ENCODE assay signal across 11 mouse cellular contexts in genomic region chr7:28816201-28816600, GRCm38 (mm10). TPM values are rescaled to one million over a fixed set of nuclear protein-coding genes. Genes with fewer than 3 reads are reported as not detected.
DNase-seq lines count a peak whose midpoint lies in the region; ATAC-seq and TF ChIP-seq lines count a peak whose summit lies in the region.
"Had no signal": no experiment of that assay in that cellular context is flagged by ENCODE, and none has a peak within 500 bp of the region (broad histone marks: within the 10 kb centered on the region; RNA-seq: fewer than 3 reads in every experiment).

No protein-coding gene starts in this region.

- no peak for ATAC-seq in embryonic facial prominence, embryonic 11.5 days (replicated peaks; ENCODE audit: insufficient number of reproducible peaks, low FRiP score, low TSS enrichment, low read depth)
- no peak for ATAC-seq in limb, embryonic 13.5 days (ENCODE audit: low FRiP score, low read depth)
- no peak for ATAC-seq in heart, postnatal 0 days (ENCODE audit: insufficient read depth, low read depth)

- DNase-seq in embryonic facial prominence, embryonic 11.5 days (ENCODE audit: low spot score), result no peak
- DNase-seq in embryonic facial prominence, embryonic 10.5 days (ENCODE audit: low spot score), result no peak
- DNase-seq in limb, embryonic 10.5 days (ENCODE audit: low spot score), result no peak
- DNase-seq in CH12.LX (ENCODE audit: extremely low read depth), result peak; percentile 89
- DNase-seq in heart, postnatal 0 days (ENCODE audit: low spot score), result no peak
- DNase-seq in frontal cortex, postnatal 36 days (ENCODE audit: low spot score in 2 of 2), result no peak
- DNase-seq in adrenal gland, adult 8-10 months, result no peak
- DNase-seq: cerebellum, adult 8-10 months; kidney, postnatal 10 days; lung, postnatal 4 days had no signal

- no peak for TF ChIP-seq RAD21 in CH12.LX (IDR thresholded peaks at IDR 0.05; ENCODE audit: low read depth, low read length)

- H3K4me3 ChIP-seq in embryonic facial prominence, embryonic 11.5 days (ENCODE audit: low read depth, low read length), result 0 out of 2 replicates have a peak overlapping the region, but pooled peaks have one; percentile 0
- no peak overlapping the region for H3K4me3 ChIP-seq in embryonic facial prominence, embryonic 10.5 days
- no peak overlapping the region for H3K4me3 ChIP-seq in limb, embryonic 13.5 days
- H3K4me3 ChIP-seq in limb, embryonic 10.5 days, result no peak overlapping the region
- H3K4me3 ChIP-seq in CH12.LX (replicated peaks in 1 of 3; ENCODE audit: low read depth in 2 of 3, low read length in 2 of 3, poor library complexity in 1 of 3), result peak overlapping the region in 2 of 3 experiments; percentile 6 to 49
- no peak overlapping the region for H3K4me3 ChIP-seq in heart, postnatal 0 days (ENCODE audit: low read depth, low read length)

- peaks cover 45% of the 10 kb centered on the region for H3K36me3 ChIP-seq in embryonic facial prominence, embryonic 11.5 days (replicated peaks; ENCODE audit: control insufficient read depth, insufficient read depth, low read depth, low read length)
- H3K36me3 ChIP-seq in embryonic facial prominence, embryonic 10.5 days (replicated peaks), result peaks cover 95% of the 10 kb centered on the region
- H3K36me3 ChIP-seq in limb, embryonic 13.5 days, result peaks cover 93% of the 10 kb centered on the region
- H3K36me3 ChIP-seq in limb, embryonic 10.5 days, result peaks cover 95% of the 10 kb centered on the region
- H3K36me3 ChIP-seq in CH12.LX (replicated peaks in 1 of 2; ENCODE audit: control insufficient read depth in 1 of 2, insufficient read depth in 1 of 2, low read length in 1 of 2), result peaks cover 87 to 92% of the 10 kb centered on the region in 2 experiments
- peaks cover 93% of the 10 kb centered on the region for H3K36me3 ChIP-seq in heart, postnatal 0 days (replicated peaks; ENCODE audit: control insufficient read depth, insufficient read depth, low read length)

- no peaks in the 10 kb centered on the region for H3K9me3 ChIP-seq in embryonic facial prominence, embryonic 11.5 days (replicated peaks; ENCODE audit: control insufficient read depth, low read length)
- no peaks in the 10 kb centered on the region for H3K9me3 ChIP-seq in embryonic facial prominence, embryonic 10.5 days
- no peaks in the 10 kb centered on the region for H3K9me3 ChIP-seq in limb, embryonic 13.5 days
- no peaks in the 10 kb centered on the region for H3K9me3 ChIP-seq in limb, embryonic 10.5 days (replicated peaks)
- H3K9me3 ChIP-seq in CH12.LX (replicated peaks; ENCODE audit: low read length), result no peaks in the 10 kb centered on the region
- no peaks in the 10 kb centered on the region for H3K9me3 ChIP-seq in heart, postnatal 0 days (replicated peaks; ENCODE audit: control insufficient read depth, low read length)

- H3K79me2 ChIP-seq in CH12.LX (replicated peaks; ENCODE audit: control insufficient read depth, extremely low read depth, insufficient read depth, poor library complexity, severe bottlenecking), result peaks cover 78% of the 10 kb centered on the region

- in situ Hi-C loops in CH12.LX (cut with MboI; ENCODE audit: low pct_ligation_motif_present, low pct_unique_long_range_greater_than_20kb, low sequenced_read_pairs), result no loop called here

- dilution Hi-C loops in CH12.LX (cut with MboI; ENCODE audit: extremely low pct_ligation_motif_present, extremely low pct_unique_long_range_greater_than_20kb, low sequenced_read_pairs), result no loop called here

- H3K4me2 ChIP-seq in embryonic facial prominence, embryonic 11.5 days (ENCODE audit: low read depth, low read length), result no peak overlapping the region
- H3K4me2 ChIP-seq in limb, embryonic 13.5 days (replicated peaks), result no peak overlapping the region
- H3K4me2 ChIP-seq in CH12.LX (ENCODE audit: insufficient read depth, low read depth, poor library complexity, severe bottlenecking), result peak overlapping the region; percentile 11; the same call in 1 of the 2 replicates
- H3K4me2 ChIP-seq in heart, postnatal 0 days (ENCODE audit: low read depth, low read length), result no peak overlapping the region

- TF ChIP-seq POLR2A in CH12.LX (IDR thresholded peaks at IDR 0.05; ENCODE audit: low read depth, low read length), result peak; percentile 49

- peaks cover 4% of the 10 kb centered on the region for H3K4me1 ChIP-seq in embryonic facial prominence, embryonic 11.5 days (ENCODE audit: control insufficient read depth, insufficient read depth, low read length)
- peaks cover 88% of the 10 kb centered on the region for H3K4me1 ChIP-seq in embryonic facial prominence, embryonic 10.5 days
- H3K4me1 ChIP-seq in limb, embryonic 13.5 days, result peaks cover 64% of the 10 kb centered on the region
- H3K4me1 ChIP-seq in limb, embryonic 10.5 days, result peaks cover 50% of the 10 kb centered on the region
- peaks cover 29 to 86% of the 10 kb centered on the region in 2 experiments for H3K4me1 ChIP-seq in CH12.LX (ENCODE audit: control insufficient read depth in 1 of 2, insufficient read depth in 2 of 2)
- peaks cover 32% of the 10 kb centered on the region for H3K4me1 ChIP-seq in heart, postnatal 0 days (ENCODE audit: control insufficient read depth, insufficient read depth)

- no peak overlapping the region for H3K27ac ChIP-seq in embryonic facial prominence, embryonic 11.5 days (replicated peaks; ENCODE audit: low read depth, low read length)
- no peak overlapping the region for H3K27ac ChIP-seq in embryonic facial prominence, embryonic 10.5 days (replicated peaks)
- H3K27ac ChIP-seq in limb, embryonic 13.5 days, result no peak overlapping the region
- H3K27ac ChIP-seq in limb, embryonic 10.5 days, result no peak overlapping the region
- H3K27ac ChIP-seq in CH12.LX (ENCODE audit: insufficient read depth, low read depth), result peak overlapping the region; percentile 37
- peak overlapping the region; percentile 31 for H3K27ac ChIP-seq in heart, postnatal 0 days (ENCODE audit: low read depth)

- no peaks in the 10 kb centered on the region for H3K27me3 ChIP-seq in embryonic facial prominence, embryonic 11.5 days (ENCODE audit: control insufficient read depth, insufficient read depth, low read length)
- H3K27me3 ChIP-seq in embryonic facial prominence, embryonic 10.5 days (replicated peaks; ENCODE audit: low read depth, poor library complexity, severe bottlenecking), result no peaks in the 10 kb centered on the region
- no peaks in the 10 kb centered on the region for H3K27me3 ChIP-seq in limb, embryonic 13.5 days
- H3K27me3 ChIP-seq in limb, embryonic 10.5 days (ENCODE audit: low read depth, poor library complexity, severe bottlenecking), result no peaks in the 10 kb centered on the region
- no peaks in the 10 kb centered on the region for H3K27me3 ChIP-seq in CH12.LX (replicated peaks)
- no peaks in the 10 kb centered on the region for H3K27me3 ChIP-seq in heart, postnatal 0 days (ENCODE audit: control insufficient read depth, insufficient read depth, low read length)

- no peak for TF ChIP-seq EP300 in CH12.LX (IDR thresholded peaks at IDR 0.05; ENCODE audit: low read length)
- TF ChIP-seq EP300 in heart, postnatal 0 days (IDR thresholded peaks at IDR 0.05; ENCODE audit: low read depth), result no peak

- 91% methylated on average over 9 of the region's 9 CpGs for WGBS in embryonic facial prominence, embryonic 11.5 days
- WGBS in embryonic facial prominence, embryonic 10.5 days, result 90% methylated on average over 9 of the region's 9 CpGs
- WGBS in limb, embryonic 13.5 days, result 91% methylated on average over 9 of the region's 9 CpGs
- whole genome bisulfite sequencing in limb, embryonic 10.5 days, result 94% methylated on average over 9 of the region's 9 CpGs
- WGBS in heart, postnatal 0 days, result 73% methylated on average over 9 of the region's 9 CpGs

- no peak overlapping the region; the same call in 1 of the 2 replicates for H3K9ac ChIP-seq in embryonic facial prominence, embryonic 11.5 days (replicated peaks; ENCODE audit: low read length)
- H3K9ac ChIP-seq in limb, embryonic 13.5 days, result 0 out of 2 replicates have a peak overlapping the region, but pooled peaks have one; percentile 1
- no peak overlapping the region for H3K9ac ChIP-seq in CH12.LX (ENCODE audit: insufficient read depth, low read depth)
- no peak overlapping the region for H3K9ac ChIP-seq in heart, postnatal 0 days (replicated peaks; ENCODE audit: low read depth, low read length)

- TF ChIP-seq CTCF in CH12.LX (conservative IDR thresholded peaks at IDR 0.05 in 1 of 2, IDR thresholded peaks at IDR 0.05 in 1 of 2; ENCODE audit: low read depth in 2 of 2, low read length in 2 of 2), result no peak
- no peak for TF ChIP-seq CTCF in heart, postnatal 0 days (IDR thresholded peaks at IDR 0.05; ENCODE audit: low read depth)

RNA-seq across cellular contexts. Expression of gene Hnrnpl, which starts 7.9 kb away (rescaled TPM):
- polyA plus RNA-seq in embryonic facial prominence, embryonic 11.5 days (2014; fragmentation: Nextera tagmentation; extraction: Ambion mirVana), result 328 and 350 TPM in 2 replicates
- polyA plus RNA-seq in embryonic facial prominence, embryonic 10.5 days (2016; fragmentation: Nextera tagmentation; extraction: Ambion mirVana), result 325 and 346 TPM in 2 replicates
- 284 and 285 TPM in 2 replicates for polyA plus RNA-seq in limb, embryonic 13.5 days (2015; fragmentation: Nextera tagmentation; extraction: Ambion mirVana)
- polyA plus RNA-seq in limb, embryonic 10.5 days (2016; fragmentation: Nextera tagmentation; extraction: Ambion mirVana), result 335 and 336 TPM in 2 replicates
- total RNA-seq in CH12.LX (2012; rRNA removed) (296 and 342 TPM in 2 replicates), CH12.LX (2014; rRNA removed) (365 and 371 TPM in 2 replicates)
- 640 and 645 TPM in 2 replicates for polyA plus RNA-seq in CH12.LX (2012; ENCODE audit: insufficient read length, low read depth)
- 259 and 275 TPM in 2 replicates for total RNA-seq in heart, postnatal 0 days (2014; rRNA removed; ENCODE audit: low replicate concordance)
- 149 and 171 TPM in 2 replicates for polyA plus RNA-seq in heart, postnatal 0 days (2015; fragmentation: Nextera tagmentation; extraction: Ambion mirVana)
- total RNA-seq in adrenal gland, adult 8-10 months (2022), result 100 to 1,000 TPM; 331 to 473 (median 439) TPM

RNA-seq across cellular contexts. Expression of gene Ech1, which starts 8.8 kb away (rescaled TPM):
- polyA plus RNA-seq in embryonic facial prominence, embryonic 11.5 days (2014; fragmentation: Nextera tagmentation; extraction: Ambion mirVana), result 103 and 106 TPM in 2 replicates
- 75.8 and 81.7 TPM in 2 replicates for polyA plus RNA-seq in embryonic facial prominence, embryonic 10.5 days (2016; fragmentation: Nextera tagmentation; extraction: Ambion mirVana)
- polyA plus RNA-seq in limb, embryonic 13.5 days (2015; fragmentation: Nextera tagmentation; extraction: Ambion mirVana), result 155 TPM in 2 replicates
- polyA plus RNA-seq in limb, embryonic 10.5 days (2016; fragmentation: Nextera tagmentation; extraction: Ambion mirVana), result 69.1 and 90.7 TPM in 2 replicates
- 103 and 124 TPM in 2 replicates for total RNA-seq in CH12.LX (2012; rRNA removed)
- total RNA-seq in CH12.LX (2014; rRNA removed), result 119 and 121 TPM in 2 replicates
- 65.1 and 67.6 TPM in 2 replicates for polyA plus RNA-seq in CH12.LX (2012; ENCODE audit: insufficient read length, low read depth)
- total RNA-seq in heart, postnatal 0 days (2014; rRNA removed; ENCODE audit: low replicate concordance), result 483 and 823 TPM in 2 replicates
- 806 and 928 TPM in 2 replicates for polyA plus RNA-seq in heart, postnatal 0 days (2015; fragmentation: Nextera tagmentation; extraction: Ambion mirVana)
- total RNA-seq in adrenal gland, adult 8-10 months (2022), result 100 to 1,000 TPM; 402 to 476 (median 431) TPM

RNA-seq across cellular contexts. Expression of gene Lgals4, which starts 17.5 kb away (rescaled TPM):
- polyA plus RNA-seq in embryonic facial prominence, embryonic 11.5 days (2014; fragmentation: Nextera tagmentation; extraction: Ambion mirVana), result 1.5 and 1.9 TPM in 2 replicates
- 4.4 and 4.9 TPM in 2 replicates for polyA plus RNA-seq in embryonic facial prominence, embryonic 10.5 days (2016; fragmentation: Nextera tagmentation; extraction: Ambion mirVana)
- 9.6 and 10.3 TPM in 2 replicates for polyA plus RNA-seq in limb, embryonic 13.5 days (2015; fragmentation: Nextera tagmentation; extraction: Ambion mirVana)
- 2.7 and 4.1 TPM in 2 replicates for polyA plus RNA-seq in limb, embryonic 10.5 days (2016; fragmentation: Nextera tagmentation; extraction: Ambion mirVana)
- 3.9 and 7.0 TPM in 2 replicates for total RNA-seq in CH12.LX (2012; rRNA removed)
- total RNA-seq in CH12.LX (2014; rRNA removed), result 2.6 and 3.6 TPM in 2 replicates
- polyA plus RNA-seq in CH12.LX (2012; ENCODE audit: insufficient read length, low read depth), result 6.5 and 7.2 TPM in 2 replicates
- total RNA-seq in heart, postnatal 0 days (2014; rRNA removed; ENCODE audit: low replicate concordance), result 2.3 and 24.1 TPM in 2 replicates
- 30.9 and 36.0 TPM in 2 replicates for polyA plus RNA-seq in heart, postnatal 0 days (2015; fragmentation: Nextera tagmentation; extraction: Ambion mirVana)
- total RNA-seq in adrenal gland, adult 8-10 months (2022), result 10 to 100 TPM in 2 of 4 experiments, 1 to 10 TPM in 2; 6.6 to 34.6 (median 18.8) TPM

RNA-seq across cellular contexts. Expression of gene Rinl, which starts 27.4 kb away (rescaled TPM):
- 2.3 and 3.2 TPM in 2 replicates for polyA plus RNA-seq in embryonic facial prominence, embryonic 11.5 days (2014; fragmentation: Nextera tagmentation; extraction: Ambion mirVana)
- 2.2 and 2.8 TPM in 2 replicates for polyA plus RNA-seq in embryonic facial prominence, embryonic 10.5 days (2016; fragmentation: Nextera tagmentation; extraction: Ambion mirVana)
- polyA plus RNA-seq in limb, embryonic 13.5 days (2015; fragmentation: Nextera tagmentation; extraction: Ambion mirVana), result 3.1 and 3.6 TPM in 2 replicates
- polyA plus RNA-seq in limb, embryonic 10.5 days (2016; fragmentation: Nextera tagmentation; extraction: Ambion mirVana), result 2.7 and 3.0 TPM in 2 replicates
- total RNA-seq in CH12.LX (2012; rRNA removed), result 60.9 and 65.5 TPM in 2 replicates
- 41.5 and 46.1 TPM in 2 replicates for total RNA-seq in CH12.LX (2014; rRNA removed)
- 60.6 and 61.8 TPM in 2 replicates for polyA plus RNA-seq in CH12.LX (2012; ENCODE audit: insufficient read length, low read depth)
- total RNA-seq in heart, postnatal 0 days (2014; rRNA removed; ENCODE audit: low replicate concordance), result 2.1 and 2.7 TPM in 2 replicates
- polyA plus RNA-seq in heart, postnatal 0 days (2015; fragmentation: Nextera tagmentation; extraction: Ambion mirVana), result 2.3 and 2.4 TPM in 2 replicates
- total RNA-seq in adrenal gland, adult 8-10 months (2022), result 1 to 10 TPM; 1.9 to 4.4 (median 2.8) TPM

RNA-seq across cellular contexts. Expression of gene Lgals7, which starts 47.5 kb away (rescaled TPM):
- 0.98 and 1.3 TPM in 2 replicates for polyA plus RNA-seq in embryonic facial prominence, embryonic 11.5 days (2014; fragmentation: Nextera tagmentation; extraction: Ambion mirVana)
- polyA plus RNA-seq in embryonic facial prominence, embryonic 10.5 days (2016; fragmentation: Nextera tagmentation; extraction: Ambion mirVana), result 0.63 and 1.9 TPM in 2 replicates
- 7.6 and 10.3 TPM in 2 replicates for polyA plus RNA-seq in limb, embryonic 13.5 days (2015; fragmentation: Nextera tagmentation; extraction: Ambion mirVana)
- polyA plus RNA-seq in limb, embryonic 10.5 days (2016; fragmentation: Nextera tagmentation; extraction: Ambion mirVana), result 0.41 and 0.73 TPM in 2 replicates
- total RNA-seq in CH12.LX (2012; rRNA removed) (not detected in 2 replicates), CH12.LX (2014; rRNA removed) (not detected in 2 replicates)
- polyA plus RNA-seq in CH12.LX (2012; ENCODE audit: insufficient read length, low read depth), result not detected in 2 replicates
- total RNA-seq in heart, postnatal 0 days (2014; rRNA removed; ENCODE audit: low replicate concordance), result 5.0 TPM in 1 of 2 replicates, not detected in the other
- 2.2 and 3.9 TPM in 2 replicates for polyA plus RNA-seq in heart, postnatal 0 days (2015; fragmentation: Nextera tagmentation; extraction: Ambion mirVana)
- 1 to 10 TPM in 1 of 4 experiments, not detected in 3; 1.2 TPM for total RNA-seq in adrenal gland, adult 8-10 months (2022)

Comparison
In these comparisons a context has a peak if more than half of its experiments do, and no peak if none do; other contexts are left out.
1. H3K4me3 ChIP-seq: peak in embryonic facial prominence, embryonic 11.5 days (single experiment) and CH12.LX (2 of 3); none in embryonic facial prominence, embryonic 10.5 days (single experiment), limb, embryonic 13.5 days (single experiment), limb, embryonic 10.5 days (single experiment) and heart, postnatal 0 days (single experiment).
2. H3K27ac ChIP-seq: peak in CH12.LX (single experiment) and heart, postnatal 0 days (single experiment); none in embryonic facial prominence, embryonic 11.5 days (single experiment), embryonic facial prominence, embryonic 10.5 days (single experiment), limb, embryonic 13.5 days (single experiment) and limb, embryonic 10.5 days (single experiment).